Mouse (Mus musculus): ENCODE data around the gene Mr1. TPM values are rescaled to one million over a fixed set of nuclear protein-coding genes. Genes with fewer than 3 reads are reported as not detected.

Mr1 gene
- polyA plus RNA-seq, 1 experiment from 2014 or later = 2.0 TPM

GRCm38 (mm10) chr1:155102631-155103030 is 44.0 kb downstream of the Mr1 start:
- Histone ChIP-seq H3K27ac (no peak overlapping the region), H3K4me2 (replicated peaks) (no peak overlapping the region), H3K9ac (no peak overlapping the region), H3K4me3 (replicated peaks; ENCODE audit: low read length) (no peak overlapping the region), H3K36me3 (replicated peaks; ENCODE audit: control insufficient read depth, insufficient read depth) (no peaks in the 10 kb centered on the region), H3K27me3 (ENCODE audit: control insufficient read depth, insufficient read depth, low read length) (no peaks in the 10 kb centered on the region), H3K9me3 (ENCODE audit: control insufficient read depth, low read length) (no peaks in the 10 kb centered on the region), H3K4me1 (replicated peaks; ENCODE audit: control insufficient read depth, insufficient read depth, low read length) (0 out of 2 replicates have a peak, but pooled peaks cover 4% of the 10 kb centered on the region)
- no peak for DNase-seq (ENCODE audit: low spot score)
- 76% methylated on average over 4 of the region's 4 CpGs for WGBS
- no peak for ATAC-seq (ENCODE audit: low FRiP score)

GRCm38 (mm10) chr1:155099280-155099848 is 47.2 kb downstream of the Mr1 start, which contains the start of gene Ier5:
Gene Ier5 (minus strand): TSS chr1:155099636.
- Histone ChIP-seq H3K4me3 (replicated peaks; ENCODE audit: low read length) (peak within 1 kb of the TSS; percentile 87), H3K27ac (peak within 1 kb of the TSS; percentile 83), H3K27me3 (ENCODE audit: control insufficient read depth, insufficient read depth, low read length) (no peaks in the 10 kb centered on the region), H3K36me3 (replicated peaks; ENCODE audit: control insufficient read depth, insufficient read depth) (no peaks in the 10 kb centered on the region), H3K9ac (peak within 1 kb of the TSS; percentile 95), H3K4me2 (replicated peaks) (peak within 1 kb of the TSS; percentile 85), H3K9me3 (ENCODE audit: control insufficient read depth, low read length) (no peaks in the 10 kb centered on the region), H3K4me1 (replicated peaks; ENCODE audit: control insufficient read depth, insufficient read depth, low read length) (peaks cover 23% of the 10 kb centered on the region)
- DNase-seq (ENCODE audit: low spot score) (peak; percentile 99), ATAC-seq (ENCODE audit: low FRiP score) (peak; percentile 98)
- under 1% methylated on average over 40 of the region's 40 CpGs for WGBS

GRCm38 (mm10) chr1:155098486-155099279 is 47.9 kb downstream of the Mr1 start:
- peak overlapping the region; percentile 87 for H3K4me3 ChIP-seq (replicated peaks; ENCODE audit: low read length)
- under 1% methylated on average over 78 of the region's 93 CpGs for WGBS
- DNase-seq (ENCODE audit: low spot score) = no peak
- H3K9me3 ChIP-seq (ENCODE audit: control insufficient read depth, low read length) = no peaks in the 10 kb centered on the region
- H3K4me1 ChIP-seq (replicated peaks; ENCODE audit: control insufficient read depth, insufficient read depth, low read length) = peaks cover 23% of the 10 kb centered on the region
- no peaks in the 10 kb centered on the region for H3K27me3 ChIP-seq (ENCODE audit: control insufficient read depth, insufficient read depth, low read length)
- H3K36me3 ChIP-seq (replicated peaks; ENCODE audit: control insufficient read depth, insufficient read depth) = no peaks in the 10 kb centered on the region
- peak overlapping the region; percentile 95 for H3K9ac ChIP-seq
- peak; percentile 25 for ATAC-seq (ENCODE audit: low FRiP score)
- H3K4me2 ChIP-seq (replicated peaks) = peak overlapping the region; percentile 85
- H3K27ac ChIP-seq = peak overlapping the region; percentile 83

GRCm38 (mm10) chr1:155097931-155098485 is 48.6 kb downstream of the Mr1 start:
- Histone ChIP-seq H3K4me1 (replicated peaks; ENCODE audit: control insufficient read depth, insufficient read depth, low read length) (peaks cover 29% of the 10 kb centered on the region), H3K4me2 (replicated peaks) (peak overlapping the region; percentile 85)

GRCm38 (mm10) chr1:155097354-155097753 is 49.3 kb downstream of the Mr1 start:
- 0 out of 2 replicates have a peak overlapping the region, but pooled peaks have one; percentile 83 for H3K27ac ChIP-seq
- DNase-seq (ENCODE audit: low spot score) (no peak), ATAC-seq (ENCODE audit: low FRiP score) (no peak)
- WGBS = 29% methylated on average over 6 of the region's 6 CpGs
- H3K36me3 ChIP-seq (replicated peaks; ENCODE audit: control insufficient read depth, insufficient read depth) = no peaks in the 10 kb centered on the region
- H3K27me3 ChIP-seq (ENCODE audit: control insufficient read depth, insufficient read depth, low read length) = no peaks in the 10 kb centered on the region
- peak overlapping the region; percentile 95 for H3K9ac ChIP-seq
- H3K4me2 ChIP-seq (replicated peaks) = peak overlapping the region; percentile 85
- H3K4me3 ChIP-seq (replicated peaks; ENCODE audit: low read length) = peak overlapping the region; percentile 87
- H3K4me1 ChIP-seq (replicated peaks; ENCODE audit: control insufficient read depth, insufficient read depth, low read length) = peaks cover 35% of the 10 kb centered on the region
- no peaks in the 10 kb centered on the region for H3K9me3 ChIP-seq (ENCODE audit: control insufficient read depth, low read length)

More at GRCm38 (mm10) chr1:155097931-155098485, 48.6 kb downstream of the Mr1 start:
- H3K27ac ChIP-seq = peak overlapping the region; percentile 83
- H3K4me3 ChIP-seq (replicated peaks; ENCODE audit: low read length) = peak overlapping the region; percentile 87
- ATAC-seq (ENCODE audit: low FRiP score) (no peak), DNase-seq (ENCODE audit: low spot score) (no peak)
- no peaks in the 10 kb centered on the region for H3K9me3 ChIP-seq (ENCODE audit: control insufficient read depth, low read length)
- no peaks in the 10 kb centered on the region for H3K36me3 ChIP-seq (replicated peaks; ENCODE audit: control insufficient read depth, insufficient read depth)
- peak overlapping the region; percentile 95 for H3K9ac ChIP-seq
- H3K27me3 ChIP-seq (ENCODE audit: control insufficient read depth, insufficient read depth, low read length) = no peaks in the 10 kb centered on the region
- under 1% methylated on average over 33 of the region's 33 CpGs for WGBS

- Histone ChIP-seq H3K4me3 (replicated peaks; ENCODE audit: low read length) (peak overlapping the region; percentile 87), H3K4me1 (replicated peaks; ENCODE audit: control insufficient read depth, insufficient read depth, low read length) (peaks cover 41% of the 10 kb centered on the region), H3K9me3 (ENCODE audit: control insufficient read depth, low read length) (no peaks in the 10 kb centered on the region), H3K4me2 (replicated peaks) (peak overlapping the region; percentile 85), H3K9ac (peak overlapping the region; percentile 95; the same call in 1 of the 2 replicates), H3K27ac (no peak overlapping the region), H3K27me3 (ENCODE audit: control insufficient read depth, insufficient read depth, low read length) (no peaks in the 10 kb centered on the region), H3K36me3 (replicated peaks; ENCODE audit: control insufficient read depth, insufficient read depth) (no peaks in the 10 kb centered on the region)
- no peak for ATAC-seq (ENCODE audit: low FRiP score)
- no peak for DNase-seq (ENCODE audit: low spot score)
- WGBS = 76% methylated on average over 4 of the region's 4 CpGs
Measured at GRCm38 (mm10) chr1:155096620-155097261, 49.9 kb downstream of the Mr1 start.

GRCm38 (mm10) chr1:155093971-155094707 is 52.5 kb downstream of the Mr1 start:
- Histone ChIP-seq H3K9ac (no peak overlapping the region), H3K27ac (no peak overlapping the region), H3K4me3 (replicated peaks; ENCODE audit: low read length) (no peak overlapping the region), H3K36me3 (replicated peaks; ENCODE audit: control insufficient read depth, insufficient read depth) (no peaks in the 10 kb centered on the region), H3K9me3 (ENCODE audit: control insufficient read depth, low read length) (no peaks in the 10 kb centered on the region), H3K4me2 (replicated peaks) (no peak overlapping the region), H3K4me1 (replicated peaks; ENCODE audit: control insufficient read depth, insufficient read depth, low read length) (peaks cover 42% of the 10 kb centered on the region), H3K27me3 (ENCODE audit: control insufficient read depth, insufficient read depth, low read length) (no peaks in the 10 kb centered on the region)
- 43% methylated on average over 9 of the region's 9 CpGs for WGBS
- ATAC-seq (ENCODE audit: low FRiP score) = no peak
- DNase-seq (ENCODE audit: low spot score) = no peak

GRCm38 (mm10) chr1:155093145-155093791 is 53.3 kb downstream of the Mr1 start:
- Histone ChIP-seq H3K27ac (no peak overlapping the region), H3K4me3 (replicated peaks; ENCODE audit: low read length) (no peak overlapping the region), H3K9ac (no peak overlapping the region), H3K9me3 (ENCODE audit: control insufficient read depth, low read length) (no peaks in the 10 kb centered on the region), H3K4me2 (replicated peaks) (no peak overlapping the region), H3K36me3 (replicated peaks; ENCODE audit: control insufficient read depth, insufficient read depth) (no peaks in the 10 kb centered on the region), H3K4me1 (replicated peaks; ENCODE audit: control insufficient read depth, insufficient read depth, low read length) (peaks cover 42% of the 10 kb centered on the region), H3K27me3 (ENCODE audit: control insufficient read depth, insufficient read depth, low read length) (no peaks in the 10 kb centered on the region)
- 29% methylated on average over 4 of the region's 4 CpGs for WGBS
- DNase-seq (ENCODE audit: low spot score) = no peak
- no peak for ATAC-seq (ENCODE audit: low FRiP score)

All from hindbrain, embryonic 14.5 days (tissue).